Mouse (Mus musculus): ENCODE results near the gene Elp4. TPM values are rescaled to one million over a fixed set of nuclear protein-coding genes. Genes with fewer than 3 reads are reported as not detected.
A peak's percentile ranks its signal among the peaks of the same experiment; 100 is the strongest.

Elp4 gene
- polyA plus RNA-seq, 1 experiment from 2014 or later, result 42.2 TPM

- ATAC-seq (ENCODE audit: low FRiP score, low TSS enrichment), result no peak
- H3K36me3 ChIP-seq (ENCODE audit: insufficient read depth, low read length), result no peaks in the 10 kb centered on the region
- no peak overlapping the region for H3K4me3 ChIP-seq (ENCODE audit: low read length)
- no peak overlapping the region for H3K4me2 ChIP-seq (replicated peaks; ENCODE audit: low read depth, low read length)
- H3K9me3 ChIP-seq (ENCODE audit: low read length), result no peaks in the 10 kb centered on the region
- H3K27me3 ChIP-seq (ENCODE audit: insufficient read depth, low read length), result peaks cover 99% of the 10 kb centered on the region
- WGBS, result 1% methylated on average over 10 of the region's 10 CpGs
- H3K4me1 ChIP-seq (ENCODE audit: insufficient read depth, low read length), result no peaks in the 10 kb centered on the region
- no peak overlapping the region for H3K9ac ChIP-seq (replicated peaks; ENCODE audit: low read length)
- H3K27ac ChIP-seq (ENCODE audit: low read length), result no peak overlapping the region
Observed at GRCm38 (mm10) chr2:105663101-105663511, 241.3 kb downstream of the Elp4 start.

- Histone ChIP-seq H3K4me3 (ENCODE audit: low read length) (no peak overlapping the region), H3K9me3 (ENCODE audit: low read length) (no peaks in the 10 kb centered on the region), H3K4me1 (ENCODE audit: insufficient read depth, low read length) (no peaks in the 10 kb centered on the region), H3K9ac (replicated peaks; ENCODE audit: low read length) (no peak overlapping the region), H3K27me3 (ENCODE audit: insufficient read depth, low read length) (peaks cover 98% of the 10 kb centered on the region), H3K36me3 (ENCODE audit: insufficient read depth, low read length) (no peaks in the 10 kb centered on the region), H3K4me2 (replicated peaks; ENCODE audit: low read depth, low read length) (no peak overlapping the region), H3K27ac (ENCODE audit: low read length) (no peak overlapping the region)
- WGBS, result 2% methylated on average over 7 of the region's 7 CpGs
- ATAC-seq (ENCODE audit: low FRiP score, low TSS enrichment), result no peak
Observed at GRCm38 (mm10) chr2:105662606-105663005, 241.8 kb downstream of the Elp4 start.

- H3K4me3 ChIP-seq (ENCODE audit: low read length), result no peak overlapping the region
- no peak overlapping the region for H3K27ac ChIP-seq (ENCODE audit: low read length)
- no peaks in the 10 kb centered on the region for H3K4me1 ChIP-seq (ENCODE audit: insufficient read depth, low read length)
- H3K9me3 ChIP-seq (ENCODE audit: low read length), result no peaks in the 10 kb centered on the region
- no peak overlapping the region for H3K9ac ChIP-seq (replicated peaks; ENCODE audit: low read length)
- no peaks in the 10 kb centered on the region for H3K36me3 ChIP-seq (ENCODE audit: insufficient read depth, low read length)
- 3% methylated on average over 16 of the region's 16 CpGs for WGBS
- no peak overlapping the region for H3K4me2 ChIP-seq (replicated peaks; ENCODE audit: low read depth, low read length)
- peaks cover 98% of the 10 kb centered on the region for H3K27me3 ChIP-seq (ENCODE audit: insufficient read depth, low read length)
- no peak for ATAC-seq (ENCODE audit: low FRiP score, low TSS enrichment)
Observed at GRCm38 (mm10) chr2:105662121-105662520, 242.2 kb downstream of the Elp4 start.

- no peak for ATAC-seq (ENCODE audit: low FRiP score, low TSS enrichment)
- 1% methylated on average over 18 of the region's 18 CpGs for WGBS
- Histone ChIP-seq H3K4me1 (ENCODE audit: insufficient read depth, low read length) (no peaks in the 10 kb centered on the region), H3K4me3 (ENCODE audit: low read length) (no peak overlapping the region), H3K36me3 (ENCODE audit: insufficient read depth, low read length) (no peaks in the 10 kb centered on the region), H3K9ac (replicated peaks; ENCODE audit: low read length) (no peak overlapping the region), H3K4me2 (replicated peaks; ENCODE audit: low read depth, low read length) (no peak overlapping the region), H3K27ac (ENCODE audit: low read length) (no peak overlapping the region), H3K9me3 (ENCODE audit: low read length) (no peaks in the 10 kb centered on the region), H3K27me3 (ENCODE audit: insufficient read depth, low read length) (peaks cover 98% of the 10 kb centered on the region)
Observed at GRCm38 (mm10) chr2:105661623-105662066, 242.7 kb downstream of the Elp4 start.

- H3K4me2 ChIP-seq (replicated peaks; ENCODE audit: low read depth, low read length), result no peak overlapping the region
- peaks cover 97% of the 10 kb centered on the region for H3K27me3 ChIP-seq (ENCODE audit: insufficient read depth, low read length)
- no peaks in the 10 kb centered on the region for H3K36me3 ChIP-seq (ENCODE audit: insufficient read depth, low read length)
- no peak overlapping the region for H3K4me3 ChIP-seq (ENCODE audit: low read length)
- no peak overlapping the region for H3K27ac ChIP-seq (ENCODE audit: low read length)
- H3K9me3 ChIP-seq (ENCODE audit: low read length), result no peaks in the 10 kb centered on the region
- ATAC-seq (ENCODE audit: low FRiP score, low TSS enrichment), result no peak
- WGBS, result under 1% methylated on average over 26 of the region's 26 CpGs
- H3K4me1 ChIP-seq (ENCODE audit: insufficient read depth, low read length), result no peaks in the 10 kb centered on the region
- H3K9ac ChIP-seq (replicated peaks; ENCODE audit: low read length), result no peak overlapping the region
Observed at GRCm38 (mm10) chr2:105660874-105661622, 243.3 kb downstream of the Elp4 start.

GRCm38 (mm10) chr2:105659926-105660873 is 244.2 kb downstream of the Elp4 start:
- peak; percentile 49; the same call in 1 of the 2 replicates for ATAC-seq (ENCODE audit: low FRiP score, low TSS enrichment)
- Histone ChIP-seq H3K4me3 (ENCODE audit: low read length) (no peak overlapping the region), H3K9me3 (ENCODE audit: low read length) (no peaks in the 10 kb centered on the region), H3K9ac (replicated peaks; ENCODE audit: low read length) (no peak overlapping the region), H3K27me3 (ENCODE audit: insufficient read depth, low read length) (peaks cover 96% of the 10 kb centered on the region), H3K4me2 (replicated peaks; ENCODE audit: low read depth, low read length) (no peak overlapping the region), H3K4me1 (ENCODE audit: insufficient read depth, low read length) (no peaks in the 10 kb centered on the region), H3K27ac (ENCODE audit: low read length) (no peak overlapping the region), H3K36me3 (ENCODE audit: insufficient read depth, low read length) (no peaks in the 10 kb centered on the region)
- 1% methylated on average over 41 of the region's 41 CpGs for WGBS

GRCm38 (mm10) chr2:105659350-105659749 is 245.0 kb downstream of the Elp4 start:
- 4% methylated on average over 9 of the region's 9 CpGs for WGBS
- Histone ChIP-seq H3K4me3 (ENCODE audit: low read length) (no peak overlapping the region), H3K9me3 (ENCODE audit: low read length) (no peaks in the 10 kb centered on the region), H3K4me2 (replicated peaks; ENCODE audit: low read depth, low read length) (no peak overlapping the region), H3K27ac (ENCODE audit: low read length) (no peak overlapping the region), H3K36me3 (ENCODE audit: insufficient read depth, low read length) (no peaks in the 10 kb centered on the region), H3K9ac (replicated peaks; ENCODE audit: low read length) (no peak overlapping the region), H3K27me3 (ENCODE audit: insufficient read depth, low read length) (peaks cover 95% of the 10 kb centered on the region), H3K4me1 (ENCODE audit: insufficient read depth, low read length) (no peaks in the 10 kb centered on the region)
- no peak for ATAC-seq (ENCODE audit: low FRiP score, low TSS enrichment)

- H3K9me3 ChIP-seq (ENCODE audit: low read length), result no peaks in the 10 kb centered on the region
- no peak overlapping the region for H3K9ac ChIP-seq (replicated peaks; ENCODE audit: low read length)
- H3K4me2 ChIP-seq (replicated peaks; ENCODE audit: low read depth, low read length), result no peak overlapping the region
- peaks cover 88% of the 10 kb centered on the region for H3K27me3 ChIP-seq (ENCODE audit: insufficient read depth, low read length)
- H3K4me1 ChIP-seq (ENCODE audit: insufficient read depth, low read length), result no peaks in the 10 kb centered on the region
- no peak for ATAC-seq (ENCODE audit: low FRiP score, low TSS enrichment)
- WGBS, result 68% methylated on average over 8 of the region's 8 CpGs
- no peak overlapping the region for H3K27ac ChIP-seq (ENCODE audit: low read length)
- H3K36me3 ChIP-seq (ENCODE audit: insufficient read depth, low read length), result no peaks in the 10 kb centered on the region
- H3K4me3 ChIP-seq (ENCODE audit: low read length), result no peak overlapping the region
Observed at GRCm38 (mm10) chr2:105656456-105656855, 247.9 kb downstream of the Elp4 start.
